Mouse (Mus musculus): ENCODE results near the gene Ltbp3. TPM values are rescaled to one million over a fixed set of nuclear protein-coding genes. Genes with fewer than 3 reads are reported as not detected.

Ltbp3 gene
- total RNA-seq (2023): 1 to 10 TPM; 3.8 to 5.4 TPM

GRCm38 (mm10) chr19:5740320-5741317 lies at the start of gene Ltbp3:
Gene Ltbp3, plus strand, starts transcription at chr19:5740904.

GRCm38 (mm10) chr19:5704163-5704800 lies 36.4 kb upstream of the Ltbp3 start, which contains the start of gene Kcnk7:
Gene Kcnk7, plus strand, starts transcription at chr19:5704367.

DNA sequence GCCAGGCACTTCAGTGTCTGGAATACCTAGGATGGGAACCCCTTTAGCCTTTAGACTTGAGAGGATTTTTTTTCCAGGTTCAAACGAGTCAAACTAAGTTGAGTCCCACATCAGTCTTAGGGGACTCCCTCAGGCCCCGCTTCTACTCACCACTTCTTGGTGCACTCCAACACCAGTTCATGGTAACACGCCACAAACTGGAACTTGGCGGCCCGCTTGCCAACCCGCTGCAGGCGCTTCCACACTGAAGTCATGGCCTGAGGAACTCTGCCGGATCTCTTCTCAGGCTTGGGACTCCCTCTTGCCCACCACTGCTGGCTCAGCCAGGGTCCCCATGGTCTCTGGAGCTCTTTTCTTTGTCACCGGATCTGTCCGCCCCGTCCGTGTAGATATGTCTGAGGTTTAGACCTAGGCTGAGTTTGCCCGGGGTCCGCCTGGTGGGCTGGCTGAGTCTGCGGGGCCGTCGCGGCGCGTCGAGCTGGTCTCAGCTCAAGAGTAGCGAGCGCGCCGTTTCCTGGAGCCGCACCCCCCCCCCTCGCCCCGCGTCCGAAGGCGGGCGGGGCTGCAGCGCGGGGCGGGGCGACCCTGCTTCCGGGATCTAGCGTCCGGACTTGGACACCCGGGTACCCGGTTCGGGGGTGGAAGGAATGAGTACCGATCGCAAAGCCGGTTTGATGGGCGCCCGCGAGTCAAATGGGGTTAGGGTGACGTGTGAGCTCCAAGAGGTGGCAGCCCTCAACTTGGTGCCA lies 14.8 kb upstream of the Ltbp3 start, which contains the start of gene Ehbp1l1:
Gene Ehbp1l1 (minus strand): TSS at position 551 of the 749 bp plus-strand sequence.

GRCm38 (mm10) chr19:5729444-5729815 lies 11.3 kb upstream of the Ltbp3 start, which contains the start of gene Fam89b:
Gene Fam89b, minus strand, starts transcription at chr19:5729653.

DNA sequence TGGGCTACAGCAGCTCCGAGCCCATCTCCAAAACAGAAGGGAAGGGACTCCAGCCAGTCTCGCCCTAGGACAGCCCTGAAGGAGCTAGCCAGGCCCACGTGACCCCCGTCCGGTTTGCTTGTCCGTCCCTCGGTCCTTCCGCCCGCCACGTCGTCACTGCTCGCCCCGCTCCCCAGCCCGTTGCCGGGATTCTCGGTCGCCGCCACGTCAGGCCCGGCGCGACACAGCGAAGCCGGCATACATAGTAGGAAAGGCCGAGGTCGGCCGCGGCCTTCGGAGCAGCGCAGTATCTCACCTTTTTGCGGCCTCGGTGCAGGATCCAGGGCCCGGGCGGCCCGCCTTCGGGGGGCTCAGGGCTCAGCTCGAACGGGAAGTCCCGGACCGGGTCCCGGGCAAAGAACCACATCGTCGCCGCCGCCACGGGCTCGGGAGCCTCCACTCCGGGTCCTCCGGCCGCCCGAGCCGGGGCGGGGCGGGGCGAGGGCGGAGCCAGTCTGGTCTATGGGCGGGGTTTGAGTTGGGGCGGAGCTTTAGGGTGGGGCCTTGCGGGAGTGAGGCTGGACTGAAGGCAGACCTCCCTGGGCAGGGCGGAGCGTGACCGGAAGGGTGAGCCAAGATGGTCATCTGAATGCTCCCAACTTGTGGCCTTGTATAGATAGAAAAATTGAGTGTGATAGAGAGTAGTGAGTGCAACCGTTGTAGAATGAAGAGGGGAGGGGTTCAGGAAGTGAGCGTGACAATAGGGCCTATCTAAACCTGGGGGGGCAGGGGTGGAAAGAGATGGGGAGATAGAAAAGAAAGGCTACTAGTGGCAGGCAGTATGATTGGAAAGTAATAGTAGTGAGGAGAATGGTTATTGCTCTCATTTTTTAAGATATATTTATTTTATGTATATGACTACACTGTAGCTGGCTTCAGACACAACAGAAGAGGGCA lies 30.5 kb downstream of the Ltbp3 start, which contains the start of gene Scyl1:
Gene Scyl1 (minus strand): TSS at position 495 of the 936 bp plus-strand sequence.

Other genes with a start within 250 kb of the Ltbp3 start
- gene 1700020D05Rik, start 237.1 kb upstream of the Ltbp3 start, total RNA-seq (2023): 1 to 10 TPM; 1.3 to 1.4 TPM
- gene Snx32, start 230.4 kb upstream of the Ltbp3 start, total RNA-seq (2023): 1 to 10 TPM; 2.0 to 4.9 TPM
- not detected for gene Ovol1, start 180.3 kb upstream of the Ltbp3 start, total RNA-seq (2023)
- 10 to 100 TPM; 35.2 to 39.9 TPM for gene Ap5b1, start 172.9 kb upstream of the Ltbp3 start, total RNA-seq (2023)
- gene Rnaseh2c, start 139.0 kb upstream of the Ltbp3 start, total RNA-seq (2023): 10 to 100 TPM; 64.5 to 74.1 TPM
- gene Kat5, start 130.7 kb upstream of the Ltbp3 start, total RNA-seq (2023): 10 to 100 TPM; 87.2 to 88.5 TPM
- 100 to 1,000 TPM; 150 to 154 TPM for gene Rela, start 103.4 kb upstream of the Ltbp3 start, total RNA-seq (2023)
- 100 to 1,000 TPM; 153 to 157 TPM for gene Sipa1, start 77.2 kb upstream of the Ltbp3 start, total RNA-seq (2023)
- 100 to 1,000 TPM; 113 to 114 TPM for gene Map3k11, start 52.2 kb upstream of the Ltbp3 start, total RNA-seq (2023)
- 100 to 1,000 TPM; 112 to 131 TPM for gene Pcnx3, start 52.0 kb upstream of the Ltbp3 start, total RNA-seq (2023)
- not detected for gene Kcnk7, start 36.5 kb upstream of the Ltbp3 start, total RNA-seq (2023)
- gene Ehbp1l1, start 14.6 kb upstream of the Ltbp3 start, total RNA-seq (2023): 100 to 1,000 TPM; 236 to 244 TPM
- 100 to 1,000 TPM in 1 of 2 experiments, 10 to 100 TPM in 1; 98.8 to 107 TPM for gene Fam89b, start 11.3 kb upstream of the Ltbp3 start, total RNA-seq (2023)
- 100 to 1,000 TPM in 1 of 2 experiments, 10 to 100 TPM in 1; 92.2 to 100 TPM for gene Scyl1, start 30.5 kb downstream of the Ltbp3 start, total RNA-seq (2023)
- gene Frmd8, start 134.4 kb downstream of the Ltbp3 start, total RNA-seq (2023): 10 to 100 TPM; 80.4 to 88.1 TPM
- 10 to 100 TPM; 77.6 to 84.5 TPM for gene Slc25a45, start 136.9 kb downstream of the Ltbp3 start, total RNA-seq (2023)
- gene Tigd3, start 153.2 kb downstream of the Ltbp3 start, total RNA-seq (2023): 1 to 10 TPM; 1.1 to 1.6 TPM
- gene Dpf2, start 172.1 kb downstream of the Ltbp3 start, total RNA-seq (2023): 100 to 1,000 TPM; 131 to 160 TPM
- 10 to 100 TPM; 40.3 to 51.9 TPM for gene Cdc42ep2, start 183.9 kb downstream of the Ltbp3 start, total RNA-seq (2023)
- 10 to 100 TPM; 29.1 to 38.4 TPM for gene Pola2, start 223.3 kb downstream of the Ltbp3 start, total RNA-seq (2023)
- not detected for gene Slc22a20, start 245.2 kb downstream of the Ltbp3 start, total RNA-seq (2023)

Data from monocyte, adult 59 days (primary cell).